Mouse (Mus musculus) activated CD4-positive, CD25-positive, alpha-beta regulatory T cell, adult 4 months (primary cell): ENCODE data around the gene Lmntd2. TPM values are rescaled to one million over a fixed set of nuclear protein-coding genes. Genes with fewer than 3 reads are reported as not detected.
"Not testable (repeated sequence)": the region's sequence is repeated elsewhere in the genome, so short reads cannot be mapped to it uniquely, and the experiment has no call there.

ENCODE experiments used
- ATAC-seq: one replicate; pipeline ENCODE4 v1.8.0; 2017
- polyA plus RNA-seq, 2 experiments: library from polyadenylated mRNA; unstranded; fragments of 100-300 nt; shearing (Covaris generic); gene quantifications; one replicate each; pipeline ENCODE4 v1.2.1; 2017

Gene Lmntd2
- 1 to 10 TPM; 5.6 to 5.9 TPM for polyA plus RNA-seq

DNA sequence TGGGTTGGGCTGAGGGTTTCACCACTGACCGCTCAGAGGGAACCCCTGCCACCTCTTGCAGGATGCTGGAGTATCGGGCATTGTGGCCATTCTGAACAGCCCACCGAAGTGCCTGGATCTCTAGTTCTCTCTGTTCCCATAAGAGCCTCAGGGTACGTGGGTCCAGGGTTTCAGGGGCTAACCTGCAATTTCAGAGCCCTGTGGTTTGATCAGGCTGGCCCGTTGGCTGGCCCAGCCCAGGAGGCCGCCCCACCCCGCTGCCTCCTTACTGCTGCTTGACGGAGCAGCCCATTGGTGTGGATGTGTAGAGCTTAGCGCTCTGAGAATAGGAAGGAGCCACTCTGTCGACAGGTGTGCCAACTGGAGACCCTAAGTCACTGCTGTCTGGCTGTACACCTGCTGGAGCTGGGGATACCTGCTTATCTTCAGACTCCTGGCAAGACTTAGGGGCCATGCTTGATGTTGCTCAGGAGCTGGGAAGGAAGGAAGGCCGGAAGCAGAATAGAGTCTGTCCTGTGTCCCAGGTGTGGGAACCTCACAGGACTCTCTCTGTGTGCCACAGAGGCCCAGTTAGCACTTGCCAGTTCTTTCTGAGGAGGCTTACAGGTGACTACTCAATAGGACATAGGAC is at the start of gene Lmntd2:
Gene Lmntd2, minus strand, starts transcription at position 476 of the 631 bp plus-strand sequence.
- no peak for ATAC-seq

DNA sequence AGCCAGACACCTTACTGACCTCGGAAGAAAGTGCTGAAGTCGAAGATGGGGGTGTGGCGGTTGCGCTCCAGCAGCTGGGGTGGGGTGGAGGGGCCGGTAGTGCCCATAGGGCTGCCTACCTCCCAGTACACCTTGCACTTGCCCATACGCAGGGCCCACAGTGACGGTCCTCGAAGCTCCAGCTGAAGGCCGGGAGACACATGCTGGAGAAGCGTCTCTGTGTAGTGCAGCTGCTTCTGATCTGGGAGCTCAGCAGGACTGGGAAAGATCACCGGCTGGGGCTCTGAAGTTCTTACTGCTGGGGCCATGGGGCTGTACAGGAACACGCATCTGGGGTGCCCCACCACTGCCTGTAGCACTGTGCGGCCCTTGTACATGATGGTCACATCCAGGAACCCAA is 49.8 kb upstream of the Lmntd2 start:
- no peak for ATAC-seq

DNA sequence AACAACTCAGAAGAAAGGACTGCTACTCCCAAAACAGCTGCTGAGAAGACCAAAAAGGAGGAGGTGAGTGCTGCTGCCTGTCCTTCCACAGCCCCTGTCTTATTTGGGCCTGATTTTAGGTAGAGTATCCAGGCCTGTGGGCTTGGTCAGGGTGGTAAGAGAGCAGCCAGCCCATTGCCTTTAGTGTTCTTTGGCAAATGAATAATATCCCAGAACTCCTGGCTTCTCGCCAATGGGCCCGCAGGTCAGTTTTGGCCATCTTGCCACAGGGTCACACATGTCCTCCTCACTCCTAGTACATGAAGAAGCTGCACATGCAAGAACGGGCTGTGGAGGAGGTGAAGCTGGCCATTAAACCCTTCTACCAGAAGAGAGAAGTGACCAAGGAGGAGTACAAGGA is 47.6 kb upstream of the Lmntd2 start:
- ATAC-seq: no peak

DNA sequence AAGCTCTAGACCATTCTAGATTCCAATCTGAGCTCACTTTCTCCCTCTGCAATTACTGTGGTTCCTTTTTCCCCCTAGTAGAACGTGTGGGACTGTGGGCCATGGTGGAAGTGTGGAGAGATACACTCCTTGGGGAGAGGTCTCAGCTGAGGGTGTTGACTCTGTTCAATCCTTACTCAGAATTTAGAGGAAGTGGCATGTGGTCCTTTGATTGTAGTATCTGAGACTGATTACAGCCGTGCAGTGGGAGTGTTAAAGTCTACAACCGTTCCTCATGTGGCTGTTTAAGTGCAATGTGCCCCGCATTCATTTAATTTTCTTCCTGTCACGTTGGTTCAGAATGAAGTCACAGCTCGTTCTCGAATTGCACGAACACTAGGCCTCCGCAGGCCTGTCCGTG is 42.3 kb upstream of the Lmntd2 start:
- no peak for ATAC-seq

- ATAC-seq: not testable (repeated sequence)
These were observed 36.6 kb upstream of the Lmntd2 start for GRCm38 (mm10) chr7:141250486-141250885.

GRCm38 (mm10) chr7:141231551-141231950 is 17.7 kb upstream of the Lmntd2 start:
- no peak for ATAC-seq

- ATAC-seq: no peak
These were observed 17.2 kb upstream of the Lmntd2 start for GRCm38 (mm10) chr7:141231111-141231510.

- no peak for ATAC-seq
These were observed 16.7 kb upstream of the Lmntd2 start for GRCm38 (mm10) chr7:141230570-141230969.

DNA sequence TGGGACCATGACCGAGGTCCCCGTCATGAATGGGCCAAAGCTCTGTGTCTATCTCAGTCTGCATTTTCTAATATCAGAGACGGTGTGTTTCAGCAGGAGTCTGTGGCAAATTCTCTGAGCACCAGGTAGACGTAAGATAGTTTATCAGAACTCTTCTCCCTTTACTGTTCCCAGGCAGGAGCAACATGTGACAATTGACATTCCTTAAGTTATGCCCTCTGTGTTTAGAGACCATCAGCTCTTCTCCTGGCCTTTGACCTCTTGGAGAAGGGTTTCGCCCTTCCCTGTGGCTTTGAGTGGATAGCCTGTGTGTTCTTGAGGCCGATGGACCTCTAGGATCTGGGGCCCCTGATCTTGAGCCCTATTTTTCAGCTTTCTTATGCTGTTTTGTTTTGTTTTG is 15.8 kb upstream of the Lmntd2 start:
- no peak for ATAC-seq

DNA sequence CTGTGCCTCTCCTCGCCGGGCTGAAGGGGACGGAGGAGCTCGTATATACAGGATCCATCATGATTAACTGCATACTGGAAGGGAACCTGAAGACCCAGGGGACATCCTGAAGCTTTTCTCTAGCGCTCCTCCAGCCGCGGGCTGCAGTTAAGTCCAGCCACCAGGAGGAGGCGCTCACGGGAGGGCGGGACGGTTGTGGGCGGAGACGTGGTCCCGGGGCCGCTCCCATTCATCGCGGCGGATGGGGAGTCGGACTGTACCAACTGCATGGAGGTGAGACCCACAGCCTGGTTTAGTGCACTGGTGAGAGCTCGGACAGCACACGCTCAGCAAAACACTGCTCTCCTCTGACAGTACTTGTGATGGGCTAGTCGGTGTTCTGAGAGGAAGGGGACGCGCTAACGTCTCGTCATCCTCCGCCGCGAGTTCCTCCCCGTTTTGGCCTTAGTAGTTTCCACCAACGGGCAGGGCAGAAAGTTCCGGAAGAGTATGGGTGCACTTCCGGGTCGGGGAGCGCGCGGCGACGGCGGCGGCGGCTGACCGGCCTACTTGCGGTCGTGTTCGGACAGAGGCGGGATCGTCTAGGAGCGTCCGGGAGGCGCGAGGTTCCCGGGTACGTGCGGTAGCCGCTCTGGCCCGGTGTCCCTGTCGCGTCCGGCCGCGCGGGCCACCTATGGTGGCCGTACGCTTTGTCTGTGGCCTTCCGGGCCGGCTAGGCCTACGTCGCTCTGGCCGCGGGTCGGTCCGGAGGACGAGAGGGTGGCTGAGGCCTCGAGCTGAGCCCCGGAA is 14.6 kb upstream of the Lmntd2 start, which contains the start of gene Phrf1:
Gene Phrf1, plus strand, starts transcription at position 506 of the 789 bp plus-strand sequence.
- peak; percentile 88 for ATAC-seq

GRCm38 (mm10) chr7:141227796-141228195 is 13.9 kb upstream of the Lmntd2 start:
- no peak for ATAC-seq

DNA sequence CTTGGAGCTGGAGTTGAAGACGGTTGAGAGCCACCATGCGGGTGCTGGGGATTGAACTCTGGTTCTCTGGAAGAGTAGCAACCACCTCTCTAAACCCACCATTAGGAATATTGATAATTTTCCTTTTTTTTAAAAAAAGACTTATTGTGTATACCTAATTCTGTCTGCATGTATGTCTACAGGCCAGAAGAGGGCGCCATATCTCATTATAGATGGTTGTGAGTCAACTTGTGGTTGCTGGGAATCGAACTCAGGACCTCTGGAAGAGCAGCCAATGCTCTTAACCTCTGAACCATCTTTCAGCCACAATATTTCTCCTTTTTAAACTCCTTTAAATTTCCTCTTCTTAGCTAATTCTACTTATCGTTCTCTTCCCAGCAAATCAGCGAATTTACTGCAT is 12.7 kb upstream of the Lmntd2 start:
- ATAC-seq: no peak

- no peak for ATAC-seq
These were observed 8.9 kb upstream of the Lmntd2 start for GRCm38 (mm10) chr7:141222696-141223215.

GRCm38 (mm10) chr7:141222126-141222467 is 8.2 kb upstream of the Lmntd2 start:
- no peak for ATAC-seq

DNA sequence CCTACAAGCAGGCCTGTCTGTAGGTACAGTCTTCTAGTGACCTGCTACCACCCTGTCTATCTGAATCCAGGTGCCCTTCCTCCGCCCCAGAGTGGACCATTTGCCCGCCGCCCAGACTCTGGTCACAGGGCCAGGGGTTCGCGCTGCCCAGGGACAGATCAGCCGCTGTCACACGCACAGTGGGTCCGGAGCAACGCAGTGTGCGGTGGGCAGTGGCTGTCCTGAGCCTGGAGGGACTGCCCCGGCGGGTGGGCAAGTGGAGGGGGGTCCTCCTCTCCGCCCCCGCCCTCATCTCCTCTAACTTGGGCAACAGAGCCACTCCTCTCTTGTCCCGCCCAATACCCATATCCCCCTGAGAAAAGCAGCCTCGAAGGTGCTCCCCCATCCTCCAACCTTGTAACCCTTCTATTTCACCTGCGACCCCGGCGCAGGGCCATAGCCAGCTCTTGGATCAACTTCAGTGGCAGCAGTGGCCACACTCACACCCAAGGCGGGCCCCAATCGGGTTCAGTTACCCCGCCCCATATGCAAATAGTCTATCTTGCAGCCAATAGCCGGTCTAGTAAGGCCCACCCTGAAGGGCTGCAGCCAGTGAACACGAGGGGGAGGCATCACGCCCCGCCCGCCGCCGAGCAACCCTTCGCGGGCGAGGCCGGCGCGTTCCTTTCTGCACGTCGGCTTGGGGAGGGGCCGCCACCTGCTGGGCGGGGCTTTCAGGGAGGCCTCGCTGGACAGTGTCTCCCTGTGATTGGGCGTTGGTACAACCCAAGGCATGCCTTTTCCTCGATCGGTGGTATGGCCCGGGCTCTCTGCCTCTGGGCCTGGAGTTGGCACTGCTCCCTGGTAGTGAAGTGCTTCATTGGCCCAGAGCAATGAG is 7.6 kb upstream of the Lmntd2 start:
- peak; percentile 88 for ATAC-seq

DNA sequence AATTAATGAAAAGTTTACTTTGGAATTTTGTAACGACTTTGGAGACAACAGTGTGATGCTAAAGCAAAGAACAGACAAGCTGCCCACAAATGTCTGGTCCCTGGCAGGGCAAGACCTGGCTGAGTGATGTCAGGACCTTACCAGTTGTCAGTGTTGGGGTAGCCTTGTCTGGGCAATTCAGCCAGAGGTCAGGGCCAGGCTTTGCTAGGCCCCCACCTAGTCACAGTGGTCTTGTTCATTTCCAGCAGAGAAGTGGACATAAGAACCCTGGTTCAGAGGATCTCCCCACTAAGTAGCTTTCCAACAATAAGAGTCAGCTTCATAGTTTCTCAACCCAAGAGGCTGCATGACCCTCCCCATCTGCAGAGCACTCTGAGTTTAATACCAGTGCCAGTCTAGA is 6.5 kb upstream of the Lmntd2 start:
- no peak for ATAC-seq

GRCm38 (mm10) chr7:141219558-141220099 is 5.7 kb upstream of the Lmntd2 start:
- ATAC-seq: no peak

- no peak for ATAC-seq
These were observed 4.8 kb upstream of the Lmntd2 start for GRCm38 (mm10) chr7:141218557-141219133.

- ATAC-seq: no peak
These were observed 4.3 kb upstream of the Lmntd2 start for GRCm38 (mm10) chr7:141218141-141218540.

- ATAC-seq: no peak
These were observed 3.6 kb upstream of the Lmntd2 start for GRCm38 (mm10) chr7:141217343-141218013.

- no peak for ATAC-seq
These were observed 3.0 kb upstream of the Lmntd2 start for GRCm38 (mm10) chr7:141216894-141217293.
